Mouse (Mus musculus) mouse trophoblast stem cell (cell line): Measurements from ENCODE around the gene Wdr6.

Experiments used
- in situ Hi-C, 2 experiments: fragments of 300-500 bp; cut with MseI, MboI; formaldehyde crosslinking; loops; 2 replicates in 1 of 2; 3 replicates in 1 of 2; pipeline ENCODE4 v1.15.1; 2025

The Wdr6 gene

DNA sequence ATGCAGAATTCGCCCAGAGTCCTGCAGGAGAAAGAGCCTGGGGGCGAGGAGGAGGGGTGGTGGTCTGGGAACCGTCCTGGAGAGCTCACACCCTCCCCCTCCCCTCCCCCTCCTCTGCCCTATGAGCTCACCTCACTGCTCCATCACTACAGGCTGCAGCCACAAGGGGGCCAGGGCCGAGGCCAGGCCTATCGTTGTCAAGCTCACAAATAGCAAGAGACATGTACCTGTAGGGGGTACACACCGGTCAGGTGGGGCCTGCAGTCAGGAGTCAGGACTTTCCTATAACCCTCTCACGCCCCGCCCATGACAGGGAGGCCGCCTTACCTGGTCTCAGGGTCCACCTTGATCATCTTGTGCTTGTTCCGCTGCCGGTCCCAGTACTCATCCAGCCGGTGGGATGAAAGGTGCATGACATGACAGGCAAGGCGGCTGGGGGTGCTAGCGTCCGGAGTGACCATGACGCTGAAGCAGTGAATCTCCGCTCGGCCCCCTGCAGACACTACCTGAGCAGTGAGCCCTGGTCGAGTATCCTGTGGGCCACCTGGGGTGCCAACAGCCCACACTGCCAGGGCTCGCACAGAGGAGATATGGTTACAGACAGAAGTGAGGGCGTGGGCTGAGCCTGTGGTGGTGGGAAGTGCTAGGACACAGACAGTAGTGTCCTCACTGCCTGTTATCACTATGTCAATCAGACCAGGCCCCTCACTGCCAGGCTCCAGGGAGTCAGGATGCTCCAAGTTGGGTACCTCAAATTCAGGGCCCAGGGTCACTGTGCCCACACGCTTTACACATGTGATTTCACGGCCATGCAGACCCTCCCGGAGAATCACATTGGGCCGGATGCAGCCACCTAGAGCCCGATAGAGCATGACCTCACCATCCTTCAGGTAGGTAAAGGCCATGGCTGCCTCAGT, 4.5 kb downstream of the Wdr6 start:
- in situ Hi-C loops = no loop called here

DNA sequence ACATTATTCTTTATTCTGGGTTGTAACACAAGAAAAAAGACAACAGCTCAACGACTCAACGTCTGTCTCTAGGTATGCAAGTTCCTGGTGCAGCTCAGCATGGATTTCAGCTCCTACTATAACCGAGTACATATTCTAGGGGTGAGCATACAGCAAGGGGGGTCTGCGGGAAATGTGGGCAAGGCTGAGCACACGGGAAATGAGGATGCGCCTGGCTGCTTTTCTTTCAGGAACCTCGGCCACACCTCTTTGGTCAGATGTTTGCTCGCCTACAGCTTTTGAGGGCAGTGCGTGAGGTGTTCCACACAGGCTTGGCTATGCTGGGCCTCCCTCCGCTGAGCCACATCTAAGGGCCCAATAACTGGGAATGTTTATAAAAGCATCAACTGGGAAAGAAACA, 6.2 kb downstream of the Wdr6 start:
- in situ Hi-C loops = no loop called here

DNA sequence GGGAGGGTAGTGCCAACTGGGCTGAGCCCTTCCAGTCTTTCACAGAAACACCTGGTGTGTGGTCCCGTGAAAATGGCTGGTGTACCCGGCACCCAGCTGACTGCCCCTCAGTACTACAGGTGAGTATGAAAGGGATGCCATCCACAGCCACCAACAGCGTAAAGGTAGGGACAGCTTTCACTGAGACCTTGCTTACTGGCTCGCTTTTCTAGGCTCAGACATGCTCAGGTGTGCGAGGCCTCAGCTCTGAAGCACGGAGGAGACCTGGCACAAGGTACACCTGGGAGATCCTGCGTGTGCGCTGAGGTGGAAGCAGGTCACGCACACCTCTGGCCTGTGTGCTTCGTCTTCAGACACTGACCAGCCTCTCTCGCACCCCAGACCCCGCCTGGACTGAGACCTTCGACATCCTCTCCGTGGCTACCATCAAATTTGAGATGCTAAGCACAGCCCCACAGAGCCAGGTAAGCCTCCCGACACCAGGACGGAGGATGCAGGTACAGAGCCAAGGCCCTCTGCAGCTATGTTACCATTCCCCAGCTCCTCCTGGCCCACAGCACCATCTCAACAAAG, 7.1 kb downstream of the Wdr6 start:
- in situ Hi-C loops = no loop called here

DNA sequence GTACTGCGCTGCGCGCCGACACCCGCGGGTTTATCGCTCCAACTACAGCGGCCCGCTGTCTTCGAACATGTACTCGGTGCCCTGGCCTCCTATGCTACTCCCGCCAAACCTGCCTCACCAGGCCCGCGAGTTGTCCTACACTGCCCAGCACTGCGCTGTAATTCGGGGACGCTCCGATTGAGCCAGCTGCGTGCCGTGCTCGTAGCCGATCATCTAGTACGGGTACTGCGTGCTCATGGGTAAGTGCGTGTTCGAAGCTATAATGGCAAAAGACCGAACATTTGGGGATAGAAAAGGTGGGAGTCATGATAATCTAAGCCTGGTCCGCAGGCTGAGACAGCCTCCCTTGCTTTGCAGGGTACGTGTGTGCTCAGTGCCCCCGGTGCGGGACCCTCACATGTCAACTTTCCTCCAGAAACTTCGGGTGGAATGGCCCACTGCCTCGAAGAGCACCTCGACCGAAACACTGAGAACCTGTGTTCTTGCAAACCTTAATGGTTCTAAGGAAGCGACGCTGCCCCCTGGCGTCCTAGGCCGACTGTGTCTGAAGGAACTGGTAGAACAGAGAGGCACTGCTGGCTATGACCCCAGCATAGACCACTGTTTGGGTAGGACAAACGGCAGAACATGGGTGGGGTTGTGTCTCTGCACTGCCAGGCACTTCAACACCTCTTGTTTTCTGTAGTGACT, 8.2 kb downstream of the Wdr6 start:
- in situ Hi-C loops = no loop called here

DNA sequence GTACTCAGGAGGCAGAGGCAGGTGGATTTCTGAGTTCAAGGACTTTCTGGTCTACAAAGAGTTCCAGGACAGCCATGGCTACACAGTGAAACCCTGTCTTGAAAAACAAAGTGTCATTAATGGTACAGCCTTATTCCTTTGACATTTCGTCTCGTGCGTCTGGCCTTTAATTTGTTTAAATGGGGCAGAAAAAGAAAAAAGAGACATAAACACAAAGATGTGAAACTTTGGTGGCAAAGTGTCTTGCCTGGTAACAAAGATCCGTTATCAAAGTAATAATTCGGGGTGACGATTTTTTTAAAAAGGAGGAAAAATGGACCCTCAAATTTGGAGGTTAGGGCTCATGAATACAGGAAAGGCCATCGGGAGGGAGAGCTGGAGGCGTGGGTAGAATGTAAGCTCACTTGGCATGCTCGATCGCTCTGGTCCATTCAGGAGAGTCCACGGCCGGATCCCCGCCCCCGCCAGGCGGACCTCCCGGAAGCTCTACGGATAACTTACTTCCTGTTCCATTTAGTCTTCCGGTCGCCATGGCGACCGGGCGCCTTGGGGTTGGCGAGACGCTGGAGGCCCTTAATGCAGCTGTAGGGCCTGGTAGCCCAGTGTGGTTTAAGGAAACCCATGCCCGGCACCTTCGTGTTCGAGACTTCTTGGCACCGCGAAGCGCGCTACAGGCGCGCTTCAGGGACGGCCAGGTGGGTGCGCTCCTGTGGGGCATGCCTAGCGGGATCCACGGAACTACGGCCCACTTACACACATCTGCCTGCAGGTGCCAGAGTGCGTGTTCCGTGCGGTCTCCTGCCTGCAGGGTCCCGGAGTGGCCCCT, 8.9 kb downstream of the Wdr6 start, which contains the start of gene Dalrd3:
Dalrd3 (plus strand) TSS at position 506 of the 826 bp plus-strand sequence.
- in situ Hi-C loops = no loop called here

DNA sequence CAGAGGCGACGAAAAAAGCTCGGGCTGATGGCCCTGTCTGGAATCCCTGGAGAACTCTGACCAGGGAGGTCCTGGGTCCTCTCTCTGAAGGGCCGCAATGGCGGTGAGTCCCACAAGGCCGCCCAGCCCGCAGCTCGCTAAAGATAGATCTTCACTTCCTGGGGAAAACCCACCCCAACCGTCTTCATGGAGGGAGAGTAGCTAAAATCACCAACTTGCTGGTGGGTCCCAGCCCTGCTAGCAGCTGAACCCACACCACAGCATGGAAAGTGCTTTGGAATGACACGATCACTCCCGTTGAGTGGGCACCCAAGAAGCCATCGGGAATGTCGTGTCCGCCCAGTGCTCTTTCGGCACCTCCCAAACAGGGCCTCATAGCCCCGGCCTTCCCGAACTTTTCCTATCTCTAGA, 10.0 kb downstream of the Wdr6 start:
- in situ Hi-C loops = no loop called here

DNA sequence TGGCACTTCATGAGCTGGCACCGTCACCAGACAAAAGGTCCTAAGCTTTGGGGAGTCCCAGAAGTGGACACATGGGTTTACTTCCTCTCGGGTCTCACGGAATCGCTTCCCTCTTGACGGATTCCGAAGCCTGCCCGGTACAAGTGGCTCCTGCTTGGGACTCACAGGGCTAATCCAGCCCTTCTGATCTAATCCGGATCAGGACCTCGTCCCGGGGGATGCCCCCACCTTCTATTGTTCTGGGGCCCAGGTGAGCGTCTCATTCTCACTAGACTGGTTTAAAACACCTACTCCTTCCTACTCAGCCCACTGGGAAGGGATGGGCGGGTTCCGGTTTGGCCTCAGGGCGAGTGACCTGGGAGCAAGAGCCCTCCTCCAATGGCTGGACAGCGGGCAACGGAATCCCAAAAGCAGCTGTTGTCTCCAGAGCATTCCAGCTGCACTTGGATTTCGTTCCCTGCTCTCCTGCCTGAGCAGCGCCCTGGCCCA, 10.6 kb downstream of the Wdr6 start:
- in situ Hi-C loops = no loop called here

DNA sequence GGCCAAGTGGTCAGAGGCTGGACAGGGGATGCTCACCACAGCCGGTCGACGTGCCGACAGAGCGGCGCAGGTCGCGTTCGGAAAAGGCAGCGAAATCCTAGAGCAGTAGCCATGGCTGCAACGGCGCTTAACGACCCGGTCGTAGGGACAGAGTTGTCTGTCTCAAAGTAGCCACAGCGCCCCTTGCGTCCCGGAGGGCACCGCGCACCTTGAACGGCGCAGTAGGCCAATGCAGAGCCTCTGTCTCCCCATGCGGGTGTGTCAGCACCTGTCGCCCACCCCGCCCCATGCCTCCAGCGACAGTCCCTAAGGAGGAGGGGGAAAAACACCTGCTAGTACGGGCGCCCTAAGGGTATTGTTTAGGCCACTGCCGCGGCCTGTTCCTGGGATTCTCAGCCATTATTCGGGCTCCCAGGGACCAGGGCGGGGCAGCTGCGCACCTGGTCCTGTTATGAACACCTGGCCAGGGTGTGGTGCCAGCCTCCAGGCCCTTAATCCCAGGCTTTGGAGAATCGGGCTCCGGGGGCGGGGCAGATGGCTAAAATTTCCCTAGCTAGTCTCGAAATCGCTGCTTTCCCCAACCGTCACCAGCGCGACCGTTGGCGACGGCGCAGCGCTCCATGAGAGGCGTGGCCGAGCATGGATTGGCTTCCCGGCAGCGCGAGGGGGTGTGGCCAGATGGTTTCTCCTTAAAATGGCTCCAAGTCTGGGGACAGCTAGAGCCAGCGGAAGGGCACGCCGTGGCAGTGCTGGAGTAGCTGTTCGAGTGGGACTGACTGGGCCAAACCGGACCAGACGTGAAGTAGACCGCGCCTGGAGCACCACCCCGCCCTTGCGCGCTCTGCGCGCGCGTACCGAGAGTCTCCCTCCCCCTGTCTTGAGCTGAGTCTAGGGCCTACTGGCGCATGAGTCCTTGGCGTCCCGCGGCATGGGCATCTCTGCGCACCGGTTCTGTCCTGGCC, 11.4 kb downstream of the Wdr6 start, which contains the start of gene Ndufaf3:
Ndufaf3 (minus strand) TSS at position 620 of the 962 bp plus-strand sequence.
- in situ Hi-C loops = no loop called here

DNA sequence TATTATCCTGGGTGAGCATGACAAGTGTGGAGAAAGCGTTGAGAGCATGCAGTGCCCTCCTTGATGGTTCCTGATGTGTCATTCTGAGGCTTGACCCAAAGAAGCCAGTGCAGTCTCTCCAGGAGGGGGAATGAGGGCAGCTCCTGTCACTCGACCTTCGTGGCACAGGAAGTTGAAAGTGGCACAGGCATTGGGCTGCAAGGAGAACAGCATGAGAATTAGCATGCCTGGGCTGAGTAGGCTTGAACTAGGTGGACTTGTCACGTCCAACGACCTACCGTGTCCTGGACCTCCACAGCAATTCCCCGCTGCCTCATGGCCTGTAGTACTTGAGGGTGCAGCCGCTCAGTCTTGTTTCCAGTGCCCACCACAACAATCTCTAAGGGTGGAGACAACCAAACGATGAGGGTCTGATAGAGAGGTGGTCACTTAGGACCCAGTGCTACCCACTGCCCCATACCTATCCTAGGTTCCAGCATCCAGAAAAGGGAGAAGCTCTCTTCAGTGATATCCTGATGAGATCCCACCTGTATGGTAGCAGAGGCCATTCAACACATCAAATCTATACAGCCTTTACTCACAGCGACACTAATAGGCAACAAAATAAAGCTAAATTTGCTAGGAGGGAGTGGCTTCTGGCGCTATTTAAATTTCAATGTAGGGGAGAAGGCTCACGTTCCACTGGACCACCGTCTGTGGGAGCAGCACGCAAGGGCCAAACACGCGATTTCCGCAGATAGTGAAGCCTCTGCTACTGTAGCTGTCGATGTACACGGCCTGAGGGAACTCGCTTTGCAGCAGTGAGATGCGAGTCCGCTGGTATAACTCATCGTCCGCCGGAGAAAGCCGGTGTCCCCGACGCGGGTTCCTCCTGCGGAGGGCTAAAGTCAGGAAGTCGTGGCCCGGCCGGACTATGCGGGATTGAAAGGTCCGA, 12.4 kb downstream of the Wdr6 start:
- in situ Hi-C loops = no loop called here

DNA sequence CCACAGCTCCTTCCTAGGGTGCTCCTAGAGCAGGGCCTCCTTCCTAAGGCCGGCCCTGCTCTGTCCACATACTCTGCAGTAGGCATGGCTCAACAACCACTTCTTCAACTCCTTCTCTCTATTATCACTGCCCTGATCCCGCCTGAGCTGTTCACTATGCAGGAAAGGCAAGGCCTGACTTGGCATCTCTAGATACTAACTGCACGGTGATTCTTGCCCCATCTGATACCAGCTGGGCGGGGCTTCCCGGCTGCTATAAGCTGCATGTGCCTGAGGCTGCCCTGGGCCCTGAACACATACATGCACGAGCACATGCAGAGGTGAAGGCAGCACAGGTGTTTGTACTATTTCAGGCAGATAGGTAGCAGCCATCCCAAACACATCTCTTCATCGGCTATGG, 14.4 kb downstream of the Wdr6 start:
- in situ Hi-C loops = no loop called here

DNA sequence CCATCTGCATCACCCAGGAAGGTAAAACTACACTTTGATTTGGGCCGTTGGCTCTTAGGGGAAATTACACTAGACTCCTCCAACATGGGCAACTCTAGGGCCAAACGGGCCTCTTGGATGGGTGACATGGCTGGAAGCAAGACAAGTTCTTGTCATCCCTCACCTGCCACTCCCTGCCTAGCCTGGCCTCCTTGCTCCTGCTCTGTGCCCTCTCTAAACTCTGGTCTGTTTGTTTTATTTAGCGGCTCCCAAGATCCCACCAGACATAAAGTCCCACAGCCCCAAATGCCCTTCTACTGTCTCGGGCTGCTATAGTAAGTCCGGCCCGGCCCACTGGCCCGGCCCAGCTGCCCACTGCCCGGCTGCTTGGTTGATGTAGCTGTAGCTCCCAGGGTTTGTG, 14.9 kb downstream of the Wdr6 start:
- in situ Hi-C loops = no loop called here

DNA sequence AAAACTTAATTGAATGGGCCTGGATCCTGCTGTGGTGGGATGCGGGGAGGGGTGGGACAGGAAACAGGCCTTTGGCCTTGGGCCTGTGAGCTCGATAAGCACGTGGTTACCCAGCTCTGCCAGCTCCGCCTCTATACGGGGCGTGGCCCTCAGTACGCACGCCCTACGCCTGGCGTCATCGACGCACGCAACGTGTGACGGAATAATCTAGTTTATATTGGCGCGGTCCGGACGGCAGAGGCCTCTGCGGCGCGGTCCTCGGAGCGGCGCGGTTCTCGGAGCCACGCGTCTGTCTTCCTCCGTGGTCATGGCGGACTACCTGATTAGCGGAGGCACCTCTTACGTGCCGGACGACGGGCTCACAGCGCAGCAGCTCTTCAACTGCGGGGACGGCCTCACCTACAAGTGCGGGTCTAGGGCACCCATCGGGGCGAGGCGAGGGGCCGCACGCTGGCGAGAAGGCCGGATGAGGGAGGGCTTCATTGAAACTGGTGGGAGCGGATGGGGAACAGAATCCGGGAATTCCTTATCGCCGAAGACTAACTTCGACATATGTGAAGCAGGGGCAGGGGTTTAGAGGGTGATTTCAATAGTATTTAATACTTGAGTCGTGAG, 18.2 kb downstream of the Wdr6 start, which contains the start of gene Impdh2:
Impdh2 (plus strand) TSS at position 60 of the 615 bp plus-strand sequence.
- in situ Hi-C loops = no loop called here

DNA sequence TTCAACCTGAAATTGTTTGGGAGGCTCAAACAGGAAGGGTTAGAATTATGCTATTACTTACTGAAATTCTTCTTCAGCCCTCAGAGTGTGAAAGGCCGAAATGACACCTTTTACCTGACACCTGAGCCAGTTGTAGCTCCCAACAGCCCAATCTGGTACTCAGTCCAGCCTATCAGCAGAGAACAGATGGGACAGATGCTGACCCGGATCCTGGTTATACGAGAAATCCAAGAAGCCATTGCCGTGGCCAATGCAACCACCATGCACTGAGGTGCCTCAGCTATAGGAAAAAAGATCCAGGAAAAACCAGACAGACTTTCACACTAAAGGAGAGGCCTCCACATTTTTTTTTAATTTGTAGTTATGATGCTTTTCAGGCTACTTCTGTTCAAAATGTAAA, 19.4 kb downstream of the Wdr6 start:
- in situ Hi-C loops = no loop called here

DNA sequence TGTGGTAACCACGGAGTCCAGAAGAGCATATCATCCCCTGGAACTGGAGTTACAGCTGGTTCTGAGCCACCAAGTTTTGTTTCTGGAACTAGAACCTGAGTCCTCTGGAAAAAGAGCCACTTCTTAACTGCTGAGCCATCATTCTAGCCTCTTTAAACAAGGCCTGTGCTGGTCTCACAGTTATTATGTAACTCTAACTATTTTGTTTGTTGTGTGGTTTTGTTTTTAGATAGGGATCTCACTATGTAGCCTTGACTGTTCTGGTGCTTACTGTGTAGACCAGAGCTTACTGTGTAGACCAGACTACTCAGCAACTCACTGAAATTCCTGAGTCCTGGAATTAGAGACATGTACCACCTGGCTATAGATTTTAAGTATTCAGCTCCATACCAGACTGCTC, 31.7 kb downstream of the Wdr6 start:
- in situ Hi-C loops = no loop called here

DNA sequence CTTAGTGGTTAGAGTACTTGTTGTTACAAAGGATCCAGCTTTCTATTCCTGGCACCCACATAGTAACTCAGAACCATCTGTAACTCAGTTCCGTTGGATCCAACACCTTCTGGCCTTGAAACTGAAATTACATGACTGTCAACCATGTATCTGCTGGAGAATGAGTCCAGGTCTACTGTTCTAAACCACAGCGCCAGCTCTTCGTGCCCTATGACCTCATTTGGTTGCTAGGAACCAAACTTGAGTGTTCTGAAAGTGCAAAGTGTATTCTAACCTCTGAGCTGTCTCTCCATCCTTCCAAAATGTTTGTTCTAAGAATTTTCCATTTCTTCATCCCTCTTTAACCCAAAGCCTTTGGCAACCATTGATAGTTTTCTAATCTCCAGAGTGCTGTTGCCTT, 32.6 kb downstream of the Wdr6 start:
- in situ Hi-C loops = no loop called here

DNA sequence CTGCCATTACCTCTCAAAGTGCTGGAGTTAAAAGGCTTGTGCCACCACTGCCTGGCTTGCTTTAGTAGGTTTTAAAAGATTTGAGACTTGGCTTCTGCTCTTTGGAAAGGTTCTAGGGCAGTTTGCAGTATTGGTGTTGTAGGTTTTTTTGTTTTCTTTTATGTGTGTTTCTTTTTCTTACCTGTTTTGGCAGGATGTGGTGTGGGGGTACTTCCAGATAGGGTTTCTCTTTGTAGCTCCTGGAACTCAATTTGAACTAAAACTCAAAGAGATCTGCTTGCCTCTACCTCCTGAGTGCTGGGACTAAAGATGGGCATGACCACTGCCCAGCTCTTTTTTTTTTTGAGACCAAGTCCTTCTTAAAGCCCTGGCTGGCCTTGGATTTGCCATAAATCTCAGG, 37.7 kb downstream of the Wdr6 start:
- in situ Hi-C loops = no loop called here

DNA sequence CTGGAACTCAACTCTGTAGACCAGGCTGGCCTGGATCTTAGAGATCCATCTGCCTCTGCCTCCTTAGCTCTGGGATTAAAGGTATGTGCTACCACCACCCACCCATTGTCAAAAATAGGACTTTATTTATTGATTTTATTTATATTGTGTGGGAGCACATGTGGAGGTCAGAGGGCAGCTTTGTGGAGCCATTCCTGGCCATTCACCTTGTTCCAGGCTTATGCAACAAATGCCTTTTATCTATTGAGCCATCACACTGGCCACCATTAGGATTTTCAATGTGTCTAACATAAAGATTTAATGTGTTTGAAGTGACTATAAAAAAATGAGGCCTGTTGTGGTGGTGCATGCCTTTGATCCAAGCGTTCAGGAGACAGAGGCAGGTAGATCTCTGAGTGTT, 47.0 kb downstream of the Wdr6 start:
- in situ Hi-C loops = no loop called here

DNA sequence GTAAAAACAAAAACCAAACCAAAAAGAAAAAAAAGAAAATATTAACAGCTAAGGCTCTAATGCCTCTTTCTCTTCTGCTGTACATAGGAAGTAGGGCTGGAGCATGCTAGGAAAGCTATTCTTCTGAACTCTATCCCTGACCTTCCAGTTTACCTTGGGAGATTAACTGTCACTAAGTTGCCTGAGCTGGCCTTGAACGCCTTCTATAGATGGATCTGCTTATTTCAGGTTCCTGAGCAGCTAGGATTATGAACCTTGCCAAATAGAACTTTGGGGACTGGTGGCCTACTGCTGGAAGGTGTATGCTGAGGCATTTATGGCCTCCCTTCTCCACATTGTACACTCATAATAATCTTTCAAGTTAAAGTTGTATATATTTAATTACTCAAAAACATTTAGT, 47.6 kb downstream of the Wdr6 start:
- in situ Hi-C loops = no loop called here

DNA sequence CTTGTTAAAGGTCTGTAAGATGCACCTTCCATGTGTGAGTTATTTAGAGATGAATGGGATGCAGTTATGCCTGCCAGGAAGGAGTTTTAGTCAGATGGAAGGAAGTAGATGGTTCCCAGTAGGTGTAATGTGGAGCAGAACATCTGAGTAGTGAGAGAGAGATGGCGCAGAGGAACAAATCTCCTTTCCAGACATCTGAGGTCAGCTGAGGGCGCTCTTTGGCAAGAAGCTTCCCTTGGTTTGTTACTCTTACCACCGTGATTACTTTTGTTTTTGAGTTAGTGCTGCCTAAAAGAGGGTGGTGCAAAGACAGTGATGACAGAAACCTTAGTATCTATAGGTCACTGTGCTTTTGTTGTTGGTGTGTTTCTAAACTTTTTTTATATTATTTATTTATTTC, 53.1 kb downstream of the Wdr6 start:
- in situ Hi-C loops = no loop called here
